Mouse (Mus musculus) stomach, postnatal 0 days (tissue): Measurements from ENCODE around the gene Id4.

ENCODE experiments used
- CTCF ChIP-seq: IDR thresholded peaks from 2 replicates; pipeline ENCODE4 v1.5.1; 2016; ENCODE audit warnings: antibody characterized with exemption, low read depth, mild to moderate bottlenecking, moderate library complexity
- EP300 ChIP-seq: optimal IDR thresholded peaks from 2 replicates; pipeline ENCODE3; 2016; ENCODE audit warnings: antibody characterized with exemption

GRCm38 (mm10) chr13:48227712-48228111 lies 33.3 kb upstream of the Id4 start:
- no peak for TF ChIP-seq CTCF
- TF ChIP-seq EP300 = peak; percentile 76
